Mouse (Mus musculus): Measurements from ENCODE around the gene Apeh.

- no peak for TF ChIP-seq POLR2A (IDR thresholded peaks at IDR 0.05; ENCODE audit: borderline replicate concordance, extremely low read depth, low read depth, low read length)
- no peak for TF ChIP-seq CTCF (IDR thresholded peaks at IDR 0.05; ENCODE audit: insufficient read depth, low read length)
These were observed 36.1 kb downstream of the Apeh start for GRCm38 (mm10) chr9:108058291-108058690.

Data from lung, adult 2 months (tissue).